Mouse (Mus musculus): ENCODE measurements around the gene 2900026A02Rik.
A peak's percentile ranks its signal among the peaks of the same experiment; 100 is the strongest.

The 2900026A02Rik gene

GRCm38 (mm10) chr5:113221147-113221865, at the start of gene 2900026A02Rik:
Gene 2900026A02Rik, minus strand, starts transcription at chr5:113221236.
- DNase-seq (ENCODE audit: low read depth, low spot score): peak; percentile 40

GRCm38 (mm10) chr5:113270043-113270442, 49.0 kb upstream of the 2900026A02Rik start:
- DNase-seq (ENCODE audit: low read depth, low spot score): no peak

- no peak for DNase-seq (ENCODE audit: low read depth, low spot score)
Observed at GRCm38 (mm10) chr5:113268246-113268645, 47.2 kb upstream of the 2900026A02Rik start.

GRCm38 (mm10) chr5:113265637-113266036, 44.6 kb upstream of the 2900026A02Rik start:
- no peak for DNase-seq (ENCODE audit: low read depth, low spot score)

- DNase-seq (ENCODE audit: low read depth, low spot score): no peak
Observed at GRCm38 (mm10) chr5:113250806-113251205, 29.8 kb upstream of the 2900026A02Rik start.

GRCm38 (mm10) chr5:113249263-113249930, 28.4 kb upstream of the 2900026A02Rik start:
- DNase-seq (ENCODE audit: low read depth, low spot score): no peak

GRCm38 (mm10) chr5:113230196-113230595, 9.2 kb upstream of the 2900026A02Rik start:
- DNase-seq (ENCODE audit: low read depth, low spot score): no peak

- peak; percentile 59 for DNase-seq (ENCODE audit: low read depth, low spot score)
Observed at GRCm38 (mm10) chr5:113226632-113227102, 5.6 kb upstream of the 2900026A02Rik start, which contains the start of gene Tmem211. Gene Tmem211, plus strand, starts transcription at chr5:113226909.

GRCm38 (mm10) chr5:113225686-113226435, 4.8 kb upstream of the 2900026A02Rik start:
- DNase-seq (ENCODE audit: low read depth, low spot score): no peak

GRCm38 (mm10) chr5:113225271-113225670, 4.2 kb upstream of the 2900026A02Rik start:
- no peak for DNase-seq (ENCODE audit: low read depth, low spot score)

GRCm38 (mm10) chr5:113223888-113224287, 2.9 kb upstream of the 2900026A02Rik start:
- no peak for DNase-seq (ENCODE audit: low read depth, low spot score)

GRCm38 (mm10) chr5:113220383-113221146, 471 bp downstream of the 2900026A02Rik start:
- no peak for DNase-seq (ENCODE audit: low read depth, low spot score)

- no peak for DNase-seq (ENCODE audit: low read depth, low spot score)
Observed at GRCm38 (mm10) chr5:113219876-113220275, 1.2 kb downstream of the 2900026A02Rik start.

- DNase-seq (ENCODE audit: low read depth, low spot score): no peak
Observed at GRCm38 (mm10) chr5:113219450-113219849, 1.6 kb downstream of the 2900026A02Rik start.

GRCm38 (mm10) chr5:113218617-113219235, 2.3 kb downstream of the 2900026A02Rik start:
- DNase-seq (ENCODE audit: low read depth, low spot score): no peak

- DNase-seq (ENCODE audit: low read depth, low spot score): no peak
Observed at GRCm38 (mm10) chr5:113217076-113217475, 4.0 kb downstream of the 2900026A02Rik start.

GRCm38 (mm10) chr5:113216328-113216960, 4.6 kb downstream of the 2900026A02Rik start:
- DNase-seq (ENCODE audit: low read depth, low spot score): no peak

- no peak for DNase-seq (ENCODE audit: low read depth, low spot score)
Observed at GRCm38 (mm10) chr5:113215610-113216011, 5.4 kb downstream of the 2900026A02Rik start.

GRCm38 (mm10) chr5:113214455-113214854, 6.6 kb downstream of the 2900026A02Rik start:
- DNase-seq (ENCODE audit: low read depth, low spot score): no peak

- no peak for DNase-seq (ENCODE audit: low read depth, low spot score)
Observed at GRCm38 (mm10) chr5:113214041-113214440, 7.0 kb downstream of the 2900026A02Rik start.
